Mouse (Mus musculus): ENCODE results near the gene Apbb2.

- TF ChIP-seq CTCF (conservative IDR thresholded peaks at IDR 0.05; ENCODE audit: insufficient read depth, insufficient read length, low read depth, low read length): no peak
- TF ChIP-seq POLR2A (IDR thresholded peaks at IDR 0.05; ENCODE audit: low read depth, low read length): no peak
Measured at GRCm38 (mm10) chr5:66376589-66377270, 241.9 kb downstream of the Apbb2 start.

Data from kidney, adult 2 months (tissue).